Comparison of ENCODE assay signal across 8 mouse cellular contexts in genomic region chrX:53056627-53057026, GRCm38 (mm10).
A peak's percentile ranks its signal among the peaks of the same experiment; 100 is the strongest.
DNase-seq lines count a peak whose midpoint lies in the region; ATAC-seq and TF ChIP-seq lines count a peak whose summit lies in the region.

No protein-coding gene starts in this region.

- no peaks in the 10 kb centered on the region for H3K9me3 ChIP-seq in embryonic facial prominence, embryonic 13.5 days
- no peaks in the 10 kb centered on the region for H3K9me3 ChIP-seq in limb, embryonic 12.5 days
- 0 out of 2 replicates have a peak, but pooled peaks cover 3% of the 10 kb centered on the region for H3K9me3 ChIP-seq in midbrain, embryonic 10.5 days (replicated peaks)
- no peaks in the 10 kb centered on the region for H3K9me3 ChIP-seq in stomach, postnatal 0 days (ENCODE audit: control insufficient read depth, low read length)

- H3K36me3 ChIP-seq in embryonic facial prominence, embryonic 13.5 days: peaks cover 5% of the 10 kb centered on the region; the same call in 1 of the 2 replicates
- H3K36me3 ChIP-seq in limb, embryonic 12.5 days: peaks cover 7% of the 10 kb centered on the region; the same call in 1 of the 2 replicates
- 0 out of 2 replicates have a peak, but pooled peaks cover 4% of the 10 kb centered on the region for H3K36me3 ChIP-seq in midbrain, embryonic 10.5 days
- H3K36me3 ChIP-seq in stomach, postnatal 0 days (ENCODE audit: control insufficient read depth, insufficient read depth, low read length): no peaks in the 10 kb centered on the region

- no peak for TF ChIP-seq CTCF in stomach, postnatal 0 days (IDR thresholded peaks at IDR 0.05; ENCODE audit: low read depth)

- H3K27me3 ChIP-seq in embryonic facial prominence, embryonic 13.5 days: peaks cover 17% of the 10 kb centered on the region
- H3K27me3 ChIP-seq in limb, embryonic 12.5 days: peaks cover 16% of the 10 kb centered on the region
- peaks cover 41% of the 10 kb centered on the region for H3K27me3 ChIP-seq in midbrain, embryonic 10.5 days (ENCODE audit: low read depth, poor library complexity, severe bottlenecking)
- no peaks in the 10 kb centered on the region for H3K27me3 ChIP-seq in stomach, postnatal 0 days (ENCODE audit: control insufficient read depth, insufficient read depth, low read length)

- peak overlapping the region; percentile 57 for H3K4me3 ChIP-seq in embryonic facial prominence, embryonic 13.5 days
- H3K4me3 ChIP-seq in limb, embryonic 12.5 days (replicated peaks): peak overlapping the region; percentile 62
- H3K4me3 ChIP-seq in midbrain, embryonic 10.5 days: peak overlapping the region; percentile 67
- H3K4me3 ChIP-seq in stomach, postnatal 0 days (ENCODE audit: low read depth, low read length): peak overlapping the region; percentile 58

- peaks cover 12% of the 10 kb centered on the region for H3K4me1 ChIP-seq in embryonic facial prominence, embryonic 13.5 days
- H3K4me1 ChIP-seq in limb, embryonic 12.5 days (replicated peaks): peaks cover 16% of the 10 kb centered on the region
- H3K4me1 ChIP-seq in midbrain, embryonic 10.5 days: peaks cover 32% of the 10 kb centered on the region
- H3K4me1 ChIP-seq in stomach, postnatal 0 days (replicated peaks; ENCODE audit: control insufficient read depth, insufficient read depth): no peaks in the 10 kb centered on the region

- peak; percentile 16; the same call in 1 of the 2 replicates for ATAC-seq in embryonic facial prominence, embryonic 13.5 days (ENCODE audit: insufficient number of reproducible peaks, insufficient read depth, low FRiP score, low TSS enrichment, low read depth)
- no peak for ATAC-seq in limb, embryonic 12.5 days (ENCODE audit: insufficient number of reproducible peaks, insufficient read depth, low FRiP score, low TSS enrichment, low read depth)
- ATAC-seq in stomach, postnatal 0 days (ENCODE audit: low FRiP score, low TSS enrichment): peak; percentile 40

- WGBS in embryonic facial prominence, embryonic 13.5 days: 20% methylated on average over 33 of the region's 33 CpGs
- 12% methylated on average over 32 of the region's 33 CpGs for WGBS in limb, embryonic 12.5 days
- 22% methylated on average over 33 of the region's 33 CpGs for WGBS in midbrain, embryonic 10.5 days
- WGBS in stomach, postnatal 0 days: 14% methylated on average over 26 of the region's 33 CpGs

- H3K4me2 ChIP-seq in embryonic facial prominence, embryonic 13.5 days: peak overlapping the region; percentile 63
- H3K4me2 ChIP-seq in limb, embryonic 12.5 days: peak overlapping the region; percentile 58
- H3K4me2 ChIP-seq in stomach, postnatal 0 days (replicated peaks; ENCODE audit: low read depth): peak overlapping the region; percentile 51

- no peak for TF ChIP-seq EP300 in stomach, postnatal 0 days (optimal IDR thresholded peaks at IDR 0.05)

- DNase-seq in 3T3-L1 (ENCODE audit: low read depth, low spot score) (peak; percentile 64), ES-CJ7 (ENCODE audit: low read depth, low spot score) (peak; percentile 37)
- DNase-seq in heart, postnatal 4 days: peak; percentile 64
- DNase-seq in midbrain, embryonic 10.5 days (ENCODE audit: low spot score): no peak
- DNase-seq in stomach, postnatal 0 days (ENCODE audit: low spot score): peak; percentile 35
- no peak for DNase-seq in layer of hippocampus, adult 18-20 months (ENCODE audit: low spot score in 2 of 2)

- H3K9ac ChIP-seq in embryonic facial prominence, embryonic 13.5 days: peak overlapping the region; percentile 87
- H3K9ac ChIP-seq in limb, embryonic 12.5 days (replicated peaks): peak overlapping the region; percentile 90
- H3K9ac ChIP-seq in stomach, postnatal 0 days (ENCODE audit: low read length): peak overlapping the region; percentile 83

- peak overlapping the region; percentile 91 for H3K27ac ChIP-seq in embryonic facial prominence, embryonic 13.5 days
- H3K27ac ChIP-seq in limb, embryonic 12.5 days: peak overlapping the region; percentile 97
- H3K27ac ChIP-seq in midbrain, embryonic 10.5 days (replicated peaks): peak overlapping the region; percentile 91
- peak overlapping the region; percentile 91 for H3K27ac ChIP-seq in stomach, postnatal 0 days (replicated peaks)

Comparison
In these comparisons a context has a peak if more than half of its experiments do, and no peak if none do; other contexts are left out.
1. DNase-seq: peak in 3T3-L1 (single experiment), ES-CJ7 (single experiment), heart, postnatal 4 days (single experiment) and stomach, postnatal 0 days (single experiment); none in midbrain, embryonic 10.5 days (single experiment) and layer of hippocampus, adult 18-20 months (0 of 2).
2. Peak in every context shown above with its lines, with median percentiles within 50 percentile points of each other: H3K27ac ChIP-seq, H3K4me2 ChIP-seq, H3K4me3 ChIP-seq and H3K9ac ChIP-seq.